Comparison of ENCODE assay signal across 8 mouse cellular contexts in genomic region chr17:13551693-13552404, GRCm38 (mm10).
DNase-seq lines count a peak whose midpoint lies in the region; ATAC-seq and TF ChIP-seq lines count a peak whose summit lies in the region.
"Not testable (repeated sequence)": the region's sequence is repeated elsewhere in the genome, so short reads cannot be mapped to it uniquely, and the experiment has no call there.

No protein-coding gene starts in this region.

- DNase-seq in ES-CJ7 (ENCODE audit: low read depth, low spot score): peak; percentile 32
- DNase-seq in forelimb bud, embryonic 11.5 days (ENCODE audit: low read depth, low spot score): peak; percentile 57
- peak; percentile 54 for DNase-seq in naive thymus-derived CD4-positive, alpha-beta T cell, adult 2 months (ENCODE audit: low read depth)
- not testable (repeated sequence) for DNase-seq in thymus, adult 2 months

- TF ChIP-seq POLR2A in thymus, adult 2 months (IDR thresholded peaks at IDR 0.05; ENCODE audit: control insufficient read depth, extremely low read depth, insufficient read depth, low read length, poor library complexity): not testable (repeated sequence)

- not testable (repeated sequence) for H3K36me3 ChIP-seq in embryonic facial prominence, embryonic 13.5 days; hindbrain, embryonic 13.5 days; limb, embryonic 15.5 days; thymus, adult 2 months (ENCODE audit: control insufficient read depth, insufficient read depth, low read length)

- ATAC-seq in embryonic facial prominence, embryonic 13.5 days (ENCODE audit: insufficient number of reproducible peaks, insufficient read depth, low FRiP score, low TSS enrichment, low read depth): peak; percentile 70
- ATAC-seq in hindbrain, embryonic 13.5 days (ENCODE audit: low FRiP score): peak; percentile 79
- peak; percentile 76 for ATAC-seq in limb, embryonic 15.5 days (ENCODE audit: insufficient number of reproducible peaks, low FRiP score, low TSS enrichment, low read depth)
- ATAC-seq in megakaryocyte, adult 5-6 weeks (ENCODE audit: poor library complexity, severe bottlenecking): peak; percentile 67

- not testable (repeated sequence) for H3K4me2 ChIP-seq in embryonic facial prominence, embryonic 13.5 days; hindbrain, embryonic 13.5 days; limb, embryonic 15.5 days

- 0 out of 2 replicates have a peak, but pooled peaks have one; percentile 34 for TF ChIP-seq CTCF in thymus, adult 2 months (IDR thresholded peaks at IDR 0.05; ENCODE audit: borderline replicate concordance, control insufficient read depth, extremely low read depth, insufficient read depth, low read length, poor library complexity)

- not testable (repeated sequence) for H3K4me3 ChIP-seq in embryonic facial prominence, embryonic 13.5 days; hindbrain, embryonic 13.5 days; limb, embryonic 15.5 days; thymus, adult 2 months (ENCODE audit: control insufficient read depth, insufficient read depth, low read length)

- not testable (repeated sequence) for H3K9ac ChIP-seq in embryonic facial prominence, embryonic 13.5 days; hindbrain, embryonic 13.5 days; limb, embryonic 15.5 days

- H3K4me1 ChIP-seq in embryonic facial prominence, embryonic 13.5 days; hindbrain, embryonic 13.5 days (replicated peaks); limb, embryonic 15.5 days; thymus, adult 2 months (replicated peaks; ENCODE audit: control insufficient read depth, insufficient read depth, low read length): not testable (repeated sequence)

- H3K9me3 ChIP-seq in embryonic facial prominence, embryonic 13.5 days: peaks cover 37% of the 10 kb centered on the region
- H3K9me3 ChIP-seq in hindbrain, embryonic 13.5 days: peaks cover 51% of the 10 kb centered on the region
- peaks cover 40% of the 10 kb centered on the region for H3K9me3 ChIP-seq in limb, embryonic 15.5 days

- H3K27me3 ChIP-seq in embryonic facial prominence, embryonic 13.5 days; hindbrain, embryonic 13.5 days; limb, embryonic 15.5 days; thymus, adult 2 months (ENCODE audit: control insufficient read depth, insufficient read depth, low read length): not testable (repeated sequence)

- not testable (repeated sequence) for H3K27ac ChIP-seq in embryonic facial prominence, embryonic 13.5 days; hindbrain, embryonic 13.5 days; limb, embryonic 15.5 days; thymus, adult 2 months (ENCODE audit: control insufficient read depth, insufficient read depth, low read length)
